Mouse (Mus musculus) liver, adult 2 months (tissue): ENCODE data around the gene Zdhhc18. TPM values are rescaled to one million over a fixed set of nuclear protein-coding genes. Genes with fewer than 3 reads are reported as not detected.
A peak's percentile ranks its signal among the peaks of the same experiment; 100 is the strongest.

ENCODE experiments used
- DNase-seq: peaks from one replicate; pipeline ENCODE4 v3.0.0-alpha.2; 2011; ENCODE audit warnings: low read depth, low spot score; ENCODE audit errors: extremely low read depth
- H3K27ac ChIP-seq: fragments of 200-500 bp; replicated peaks from 2 replicates; pipeline ENCODE4 v1.5.1; 2012; ENCODE audit warnings: low read depth, mild to moderate bottlenecking, control low read depth, inconsistent platforms, low read length; ENCODE audit not compliant: insufficient read depth
- H3K27me3 ChIP-seq: fragments of 200-500 bp; 2 replicates; pipeline ENCODE4 v1.6.1; 2012; ENCODE audit warnings: mild to moderate bottlenecking, moderate library complexity, low read length, inconsistent platforms; ENCODE audit not compliant: control insufficient read depth, insufficient read depth
- H3K36me3 ChIP-seq: fragments of 200-500 bp; 2 replicates; pipeline ENCODE4 v1.6.1; 2012; ENCODE audit warnings: low read length, inconsistent platforms; ENCODE audit not compliant: control insufficient read depth, insufficient read depth
- H3K4me1 ChIP-seq: fragments of 200-500 bp; 2 replicates; pipeline ENCODE4 v1.6.1; 2011; ENCODE audit warnings: low read length; ENCODE audit not compliant: control insufficient read depth, insufficient read depth
- H3K4me3 ChIP-seq: fragments of 200-500 bp; 2 replicates; pipeline ENCODE4 v1.5.1; 2011; ENCODE audit warnings: low read depth, mild to moderate bottlenecking, control low read depth, low read length, moderate library complexity; ENCODE audit not compliant: insufficient read depth
- H3K79me2 ChIP-seq: fragments of 200-500 bp; 2 replicates; pipeline ENCODE4 v1.6.1; 2012; ENCODE audit warnings: inconsistent platforms, mild to moderate bottlenecking, low read length, moderate library complexity; ENCODE audit not compliant: control insufficient read depth, insufficient read depth
- H3K9ac ChIP-seq: fragments of 200-500 bp; 2 replicates; pipeline ENCODE4 v1.6.1; 2012; ENCODE audit warnings: low read depth, mild to moderate bottlenecking, control low read depth, inconsistent platforms, low read length
- CTCF ChIP-seq: fragments of 200-500 bp; IDR thresholded peaks from 2 replicates; pipeline ENCODE4 v1.5.1; 2011; ENCODE audit warnings: low read depth, low read length, control low read depth
- POLR2A ChIP-seq: fragments of 200-500 bp; IDR thresholded peaks from 2 replicates; pipeline ENCODE4 v1.6.1; 2011; ENCODE audit warnings: low read length, control low read depth; ENCODE audit not compliant: insufficient read depth; ENCODE audit errors: extremely low read depth
- WGBS: fragments of 180-500 bp; shearing (Covaris S2); methylation state at CpG from one replicate; pipeline ENCODE4 v1.1.7; 2018; 5-methylcytosine and 5-hydroxymethylcytosine counted together
- polyA plus RNA-seq: library from polyadenylated mRNA; depleted of rRNA; stranded (reverse); fragments of >200 nt; gene quantifications from 2 replicates; pipeline ENCODE4 v1.2.3, GENCODE M21; 2012
- total RNA-seq: library from RNA; depleted of rRNA; stranded (reverse); fragments of >200 nt; gene quantifications from 2 replicates; pipeline ENCODE4 v1.2.3, GENCODE M21; 2014

The Zdhhc18 gene
- total and polyA plus RNA-seq, 2 experiments, result 8.9 to 21.3 TPM

DNA sequence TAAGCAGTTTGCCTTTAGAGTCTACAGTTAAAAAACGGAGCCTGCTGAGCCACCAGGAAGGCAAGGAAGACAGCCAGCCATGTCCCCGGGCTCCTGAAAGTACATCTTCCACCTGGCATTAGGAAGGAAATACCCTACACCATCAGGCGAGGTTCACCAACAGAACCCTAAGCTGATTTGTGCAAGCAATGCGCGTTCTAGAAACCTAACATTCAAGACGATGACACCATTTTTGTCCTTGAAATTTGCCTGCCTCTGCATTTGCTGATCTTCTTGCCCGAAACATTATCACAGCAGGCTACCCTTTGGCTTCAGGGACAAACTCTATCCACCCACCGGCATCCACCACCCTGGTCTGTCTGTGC, 24.4 kb upstream of the Zdhhc18 start:
- DNase-seq, result no peak
- WGBS, result 65% methylated on average over 8 of the region's 8 CpGs
- Histone ChIP-seq H3K27ac (peak overlapping the region; percentile 91), H3K4me1 (peaks cover 8% of the 10 kb centered on the region), H3K9ac (no peak overlapping the region), H3K4me3 (no peak overlapping the region), H3K36me3 (no peaks in the 10 kb centered on the region), H3K79me2 (no peaks in the 10 kb centered on the region), H3K27me3 (no peaks in the 10 kb centered on the region)
- TF ChIP-seq POLR2A (no peak), CTCF (no peak)

DNA sequence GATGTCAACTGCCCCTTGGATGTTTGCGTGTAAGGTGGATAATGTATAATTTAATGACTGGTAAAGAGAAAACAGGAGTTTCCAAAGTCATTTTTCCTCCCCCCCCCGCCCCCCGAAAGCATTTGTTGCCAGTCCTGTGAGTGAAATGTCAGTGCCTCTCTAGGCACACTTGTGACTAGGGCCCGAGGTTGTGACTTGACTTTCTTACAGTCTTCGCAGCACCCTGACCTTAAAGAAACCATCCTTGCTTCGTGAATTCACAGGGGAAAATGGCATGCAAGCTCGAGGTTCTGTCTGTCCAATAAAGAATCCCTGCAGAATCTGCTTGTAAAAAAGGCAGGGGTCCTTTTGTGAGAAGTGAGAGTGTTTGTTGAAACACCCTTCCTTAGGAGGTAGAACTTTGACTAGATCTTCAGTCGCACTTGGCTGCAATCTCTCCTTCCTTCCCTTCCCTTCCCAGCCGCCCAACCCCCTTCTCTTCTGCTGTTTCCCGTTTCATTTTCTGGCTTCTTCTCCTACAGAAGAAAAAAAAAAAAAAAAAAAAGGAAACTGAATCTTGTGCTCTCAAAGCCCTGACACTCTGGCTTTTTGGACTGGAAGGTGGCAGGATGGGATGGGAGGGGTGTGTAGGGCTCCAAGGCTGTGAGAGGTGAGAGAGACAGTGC, 23.8 kb upstream of the Zdhhc18 start:
- peaks cover 8% of the 10 kb centered on the region for H3K4me1 ChIP-seq
- H3K27me3 ChIP-seq, result no peaks in the 10 kb centered on the region
- peak; percentile 34 for DNase-seq
- WGBS, result 40% methylated on average over 10 of the region's 10 CpGs
- H3K27ac ChIP-seq, result peak overlapping the region; percentile 91
- TF ChIP-seq CTCF (no peak), POLR2A (no peak)
- H3K4me3 ChIP-seq, result no peak overlapping the region
- H3K36me3 ChIP-seq, result no peaks in the 10 kb centered on the region
- no peaks in the 10 kb centered on the region for H3K79me2 ChIP-seq
- H3K9ac ChIP-seq, result peak overlapping the region; percentile 12; the same call in 1 of the 2 replicates

DNA sequence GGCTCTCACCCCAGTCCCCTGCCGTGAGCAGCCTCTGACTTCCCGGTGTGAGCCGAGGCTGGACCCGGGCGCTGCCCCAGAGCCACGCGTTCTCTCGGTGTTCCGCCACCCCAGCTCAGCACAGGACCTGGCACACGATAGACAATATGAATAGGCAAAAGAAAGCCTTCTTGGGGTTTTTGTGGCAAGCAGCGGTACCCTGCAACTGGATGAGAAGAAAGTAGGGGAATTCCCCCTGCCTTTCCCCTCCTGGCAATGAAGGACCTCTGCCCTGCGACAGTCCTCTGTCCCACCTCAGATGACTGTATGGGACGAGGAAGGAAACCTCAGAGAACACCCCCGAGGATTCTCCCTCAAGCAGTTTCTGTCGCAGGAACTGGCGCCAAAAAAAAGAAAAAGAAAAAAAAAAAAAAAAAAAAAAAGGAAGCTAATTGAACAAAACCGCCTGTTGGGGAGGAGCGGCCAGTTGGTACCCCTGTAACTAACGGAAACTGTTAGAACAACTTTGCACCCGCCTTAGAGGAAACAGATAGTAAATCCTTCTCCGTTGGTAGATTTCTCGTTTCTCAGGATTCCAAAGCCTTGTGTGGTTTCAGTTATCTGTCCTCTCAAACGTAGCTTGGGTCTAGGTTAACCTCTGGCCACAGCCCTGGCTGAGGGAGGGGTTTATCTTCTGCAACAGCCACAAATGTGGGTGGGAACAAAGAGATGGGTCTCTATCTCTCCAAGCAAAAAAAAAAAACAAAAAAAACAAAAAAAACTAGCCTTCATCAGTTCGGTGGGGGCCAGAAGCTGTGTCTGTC, 23.1 kb upstream of the Zdhhc18 start:
- no peak for TF ChIP-seq CTCF
- TF ChIP-seq POLR2A, result no peak
- WGBS, result under 1% methylated on average over 24 of the region's 24 CpGs
- Histone ChIP-seq H3K36me3 (no peaks in the 10 kb centered on the region; the same call in 1 of the 2 replicates), H3K27ac (peak overlapping the region; percentile 91), H3K27me3 (no peaks in the 10 kb centered on the region), H3K9ac (peak overlapping the region; percentile 85), H3K79me2 (no peaks in the 10 kb centered on the region), H3K4me3 (peak overlapping the region; percentile 97), H3K4me1 (peaks cover 8% of the 10 kb centered on the region)
- peak; percentile 57 for DNase-seq

DNA sequence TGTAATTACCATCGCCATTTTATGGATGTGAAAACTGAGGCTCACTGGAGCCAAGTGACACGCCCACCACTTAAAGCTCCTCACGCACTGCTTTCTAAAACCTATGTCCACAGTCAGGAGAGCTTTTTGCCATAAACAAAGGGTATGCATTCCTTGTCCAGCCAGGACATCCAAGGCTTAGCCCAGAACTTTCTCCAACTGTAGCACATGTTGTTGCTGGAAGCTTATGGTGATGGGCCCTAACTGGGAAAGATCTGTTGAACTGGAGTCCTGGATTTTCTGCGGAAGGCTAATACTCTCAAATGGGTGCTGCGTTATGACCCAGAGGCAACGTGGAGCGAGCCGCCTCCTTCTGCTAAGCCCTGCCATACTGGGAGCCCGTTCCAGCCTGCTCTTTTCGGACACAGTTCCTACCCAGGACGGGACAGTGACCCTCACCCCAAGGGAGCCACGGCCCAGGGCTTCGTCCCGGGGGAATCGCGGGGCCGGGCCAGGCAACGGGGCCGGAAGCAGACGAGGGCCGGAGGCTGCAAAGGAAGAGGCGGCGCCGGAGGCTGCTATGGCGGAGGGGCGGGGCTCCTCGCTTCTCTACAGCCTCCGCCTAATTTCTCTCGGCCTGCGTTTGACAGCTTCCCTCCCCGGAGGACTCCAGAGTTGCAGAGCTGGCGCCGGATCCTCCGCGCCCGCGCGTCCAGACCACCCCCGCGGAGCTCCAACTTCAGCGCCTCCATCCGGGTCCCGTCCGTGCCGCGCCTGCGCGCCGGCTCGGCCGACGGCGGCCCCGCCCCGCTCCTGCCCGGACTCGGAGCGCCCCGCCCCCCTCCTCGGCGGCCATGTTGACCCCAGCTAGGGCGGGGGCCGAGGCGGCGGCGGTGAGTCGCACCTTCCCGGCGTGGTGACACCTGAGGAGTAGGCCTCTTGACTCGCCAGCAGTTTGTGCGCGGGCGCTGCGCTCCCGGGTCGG, 22.2 kb upstream of the Zdhhc18 start, which contains the start of gene Pigv:
Gene Pigv (minus strand): TSS at position 767 of the 964 bp plus-strand sequence.
- H3K27me3 ChIP-seq, result no peaks in the 10 kb centered on the region
- H3K4me3 ChIP-seq, result peak within 1 kb of the TSS; percentile 97
- WGBS, result under 1% methylated on average over 76 of the region's 76 CpGs
- TF ChIP-seq POLR2A (peak; percentile 81), CTCF (no peak)
- DNase-seq, result peak; percentile 54
- H3K79me2 ChIP-seq, result no peaks in the 10 kb centered on the region
- H3K4me1 ChIP-seq, result peaks cover 8% of the 10 kb centered on the region
- peak within 1 kb of the TSS; percentile 98 for H3K9ac ChIP-seq
- peak within 1 kb of the TSS; percentile 91 for H3K27ac ChIP-seq
- no peaks in the 10 kb centered on the region; the same call in 1 of the 2 replicates for H3K36me3 ChIP-seq

DNA sequence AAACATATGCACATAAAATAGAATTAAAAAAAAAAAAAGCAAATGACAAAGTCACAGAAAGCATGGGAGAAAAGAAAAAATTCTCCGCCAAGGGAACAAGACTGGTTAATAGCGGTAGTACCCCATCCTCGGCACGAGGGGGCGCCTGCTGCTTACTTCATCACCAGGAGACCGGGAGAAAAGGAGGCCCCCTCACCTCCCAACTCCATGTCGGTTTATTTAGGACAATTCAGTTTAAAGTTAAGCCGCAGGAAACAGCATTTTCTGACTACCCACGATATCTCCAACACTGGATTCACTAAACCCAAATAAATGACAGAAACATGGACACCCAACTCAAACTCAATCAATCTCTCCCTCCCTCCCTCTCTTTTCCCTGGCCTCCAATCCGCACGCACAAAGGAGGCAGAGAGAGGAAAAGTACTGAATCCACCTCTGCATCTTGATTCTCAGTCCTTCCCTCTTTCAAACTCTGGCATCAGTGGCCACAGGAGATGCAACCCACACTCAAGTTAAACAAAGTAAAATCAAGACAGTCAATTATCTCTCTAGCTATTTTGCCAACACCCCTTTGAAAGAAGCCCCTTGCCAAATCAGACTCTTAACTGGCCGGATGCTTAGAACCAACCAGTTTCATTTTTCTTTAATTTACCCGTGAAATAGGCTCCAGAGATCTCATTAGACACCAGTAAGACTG, 21.4 kb upstream of the Zdhhc18 start:
- Histone ChIP-seq H3K27ac (peak overlapping the region; percentile 91), H3K36me3 (no peaks in the 10 kb centered on the region; the same call in 1 of the 2 replicates), H3K4me3 (peak overlapping the region; percentile 97), H3K79me2 (no peaks in the 10 kb centered on the region), H3K4me1 (peaks cover 8% of the 10 kb centered on the region), H3K27me3 (no peaks in the 10 kb centered on the region), H3K9ac (peak overlapping the region; percentile 98)
- TF ChIP-seq CTCF (peak; percentile 88), POLR2A (no peak)
- 1% methylated on average over 13 of the region's 13 CpGs for WGBS
- peak; percentile 57 for DNase-seq
